Mouse (Mus musculus) hindbrain, embryonic 15.5 days (tissue): ENCODE measurements around the gene Prpf4b. TPM values are rescaled to one million over a fixed set of nuclear protein-coding genes. Genes with fewer than 3 reads are reported as not detected.

Source experiments
- polyA plus RNA-seq: library from polyadenylated mRNA; unstranded; fragments of >200 nt; fragmentation: Nextera tagmentation; extraction: Ambion mirVana; gene quantifications from 2 replicates; pipeline ENCODE4 v1.2.1, GENCODE M21; 2015

The Prpf4b gene
- polyA plus RNA-seq, 1 experiment from 2014 or later = 56.8 TPM

Other genes starting within 250 kb of the Prpf4b start
- gene Pxdc1, start 221.8 kb upstream of the Prpf4b start, polyA plus RNA-seq = 10.1 and 12.4 TPM in 2 replicates
- not detected in 2 replicates for gene Fam50b, start 140.5 kb upstream of the Prpf4b start, polyA plus RNA-seq
- gene Fam217a, start 49.0 kb downstream of the Prpf4b start, polyA plus RNA-seq = 0.82 and 0.98 TPM in 2 replicates
- gene 4933417A18Rik, start 49.1 kb downstream of the Prpf4b start, polyA plus RNA-seq = not detected in 2 replicates
- 0.78 and 0.90 TPM in 2 replicates for gene Eci3, start 88.5 kb downstream of the Prpf4b start, polyA plus RNA-seq
- gene Eci2, start 151.8 kb downstream of the Prpf4b start, polyA plus RNA-seq = 105 and 114 TPM in 2 replicates